Mouse (Mus musculus): ENCODE results near the gene Pcbd2. TPM values are rescaled to one million over a fixed set of nuclear protein-coding genes. Genes with fewer than 3 reads are reported as not detected.
A peak's percentile ranks its signal among the peaks of the same experiment; 100 is the strongest.

Gene Pcbd2
- total RNA-seq, 2 experiments from 2014 or later, result 18.2 to 25.7 TPM

DNA sequence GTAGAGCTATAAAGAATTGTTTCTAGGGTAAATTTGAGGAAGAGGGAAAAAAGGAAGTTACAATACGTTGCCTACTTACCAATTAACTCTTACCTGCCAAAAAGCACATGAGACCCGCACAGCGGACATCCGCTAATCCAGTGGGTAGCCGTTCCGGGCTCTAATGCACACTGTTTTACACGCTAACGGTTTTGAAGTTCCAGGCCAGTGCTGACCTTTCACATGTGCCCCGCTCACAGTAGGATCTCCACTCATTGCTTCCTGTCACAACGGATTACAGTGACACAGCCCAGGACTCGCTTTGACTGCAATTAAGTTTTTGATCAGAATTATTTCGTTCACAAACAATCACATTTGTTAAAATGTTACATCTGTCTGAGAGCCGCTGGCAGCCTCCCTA lies 27.2 kb downstream of the Pcbd2 start:
- no peak for DNase-seq
- TF ChIP-seq CTCF (IDR thresholded peaks at IDR 0.05), result no peak
- intact Hi-C loops (cut with DNase I), result no loop called here
- Histone ChIP-seq H3K27ac (no peak overlapping the region), H3K4me3 (no peak overlapping the region)

DNA sequence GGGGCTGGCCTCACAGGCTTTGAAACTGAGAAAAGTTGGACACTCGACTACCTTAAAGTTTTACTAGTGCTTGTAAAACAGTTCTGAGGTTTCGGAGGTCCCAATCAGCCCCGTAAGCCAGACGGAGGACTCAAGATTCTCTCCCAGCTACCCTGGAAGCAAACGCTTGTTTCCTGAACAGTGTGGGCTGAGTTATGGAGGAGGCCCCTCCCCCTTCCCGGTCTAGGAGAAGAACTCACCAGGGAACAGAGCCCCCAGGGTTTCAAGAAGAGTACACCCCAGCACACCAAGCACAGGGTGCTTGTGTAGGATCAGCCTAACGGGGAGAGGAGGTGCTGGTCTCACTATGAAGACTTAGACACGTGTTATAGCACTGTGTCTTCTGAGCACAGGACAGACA lies 29.6 kb downstream of the Pcbd2 start:
- DNase-seq, result no peak
- TF ChIP-seq CTCF (IDR thresholded peaks at IDR 0.05), result no peak
- Histone ChIP-seq H3K27ac (no peak overlapping the region), H3K4me3 (peak overlapping the region; percentile 21)
- intact Hi-C loops (cut with DNase I), result no loop called here

DNA sequence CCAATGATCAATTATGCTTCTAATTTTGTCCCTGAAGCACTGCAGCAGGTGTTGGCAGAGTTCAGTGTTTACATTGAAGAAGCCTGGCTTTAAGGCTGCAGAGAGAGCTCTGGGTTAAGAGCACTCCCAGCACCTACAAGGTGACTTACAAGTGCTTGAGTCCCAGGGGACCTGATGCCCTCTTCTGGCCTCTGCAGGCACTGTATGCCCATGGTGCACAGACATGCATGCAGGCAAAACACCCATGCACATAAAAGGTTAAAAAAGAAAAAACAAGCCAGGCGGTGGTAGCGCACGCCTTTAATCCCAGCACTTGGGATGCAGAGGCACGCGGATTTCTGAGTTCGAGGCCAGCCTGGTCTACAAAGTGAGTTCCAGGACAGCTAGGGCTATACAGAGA lies 30.5 kb downstream of the Pcbd2 start:
- TF ChIP-seq CTCF (IDR thresholded peaks at IDR 0.05), result no peak
- Histone ChIP-seq H3K27ac (no peak overlapping the region), H3K4me3 (no peak overlapping the region)
- no peak for DNase-seq
- intact Hi-C loops (cut with DNase I), result no loop called here

GRCm38 (mm10) chr13:55760576-55760975 lies 33.4 kb downstream of the Pcbd2 start:
- TF ChIP-seq CTCF (IDR thresholded peaks at IDR 0.05), result no peak
- Histone ChIP-seq H3K4me3 (no peak overlapping the region), H3K27ac (no peak overlapping the region)
- no peak for DNase-seq
- intact Hi-C loops (cut with DNase I), result no loop called here

- intact Hi-C loops (cut with DNase I), result no loop called here
- Histone ChIP-seq H3K4me3 (no peak overlapping the region), H3K27ac (no peak overlapping the region)
- TF ChIP-seq CTCF (IDR thresholded peaks at IDR 0.05), result no peak
- DNase-seq, result no peak
These were observed 34.3 kb downstream of the Pcbd2 start for GRCm38 (mm10) chr13:55761486-55761885.

DNA sequence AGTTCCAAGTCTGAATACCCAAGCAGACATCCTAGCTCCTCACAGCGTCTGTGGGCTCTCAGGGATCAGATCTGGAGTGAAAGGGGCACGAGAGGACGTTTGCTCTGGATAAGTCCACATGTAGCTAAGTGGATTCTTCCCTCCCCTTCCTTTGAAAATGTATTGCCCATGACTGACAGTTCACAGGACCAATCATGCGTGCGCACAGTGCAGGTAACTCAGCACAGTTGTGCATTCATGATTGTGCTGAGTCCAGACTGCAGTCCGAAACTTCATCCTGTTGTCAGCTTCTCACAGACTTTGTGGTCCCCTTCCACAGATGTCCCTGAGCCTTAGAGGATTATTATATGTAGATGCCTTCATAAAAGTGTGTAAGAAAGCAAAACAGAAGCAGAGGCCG lies 47.2 kb downstream of the Pcbd2 start:
- no peak for DNase-seq
- TF ChIP-seq CTCF (IDR thresholded peaks at IDR 0.05), result no peak
- intact Hi-C loops (cut with DNase I), result no loop called here
- Histone ChIP-seq H3K27ac (no peak overlapping the region), H3K4me3 (no peak overlapping the region)

DNA sequence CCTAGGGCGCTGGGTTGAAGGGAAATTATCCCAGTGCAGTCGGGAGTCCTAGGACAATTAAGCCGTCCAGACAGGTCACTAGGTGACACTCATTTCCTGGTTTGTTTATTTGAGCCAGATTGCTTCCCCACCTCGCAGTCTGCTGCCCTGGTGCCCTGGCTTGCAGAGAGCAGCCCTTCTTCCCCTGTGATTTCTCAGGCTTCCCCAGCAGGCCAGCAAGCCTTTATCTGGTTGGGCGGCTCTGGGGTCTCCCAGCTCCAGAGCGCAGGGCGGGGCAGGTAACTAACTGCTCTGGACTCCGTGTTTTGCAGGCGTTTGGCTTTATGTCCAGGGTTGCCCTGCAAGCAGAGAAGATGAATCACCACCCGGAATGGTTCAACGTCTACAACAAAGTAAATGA lies 47.9 kb downstream of the Pcbd2 start:
- H3K4me3 ChIP-seq, result no peak overlapping the region
- no peak overlapping the region for H3K27ac ChIP-seq
- no peak for DNase-seq
- no peak for TF ChIP-seq CTCF (IDR thresholded peaks at IDR 0.05)
- intact Hi-C loops (cut with DNase I), result no loop called here

GRCm38 (mm10) chr13:55784268-55784667 lies 57.1 kb downstream of the Pcbd2 start, which contains the start of gene Catsper3:
Catsper3 (plus strand) TSS chr13:55784568.
- no peak for DNase-seq
- intact Hi-C loops (cut with DNase I), result no loop called here
- H3K4me3 ChIP-seq, result no peak within 1 kb of the TSS
- no peak for TF ChIP-seq CTCF (IDR thresholded peaks at IDR 0.05)
- H3K27ac ChIP-seq, result no peak within 1 kb of the TSS

DNA sequence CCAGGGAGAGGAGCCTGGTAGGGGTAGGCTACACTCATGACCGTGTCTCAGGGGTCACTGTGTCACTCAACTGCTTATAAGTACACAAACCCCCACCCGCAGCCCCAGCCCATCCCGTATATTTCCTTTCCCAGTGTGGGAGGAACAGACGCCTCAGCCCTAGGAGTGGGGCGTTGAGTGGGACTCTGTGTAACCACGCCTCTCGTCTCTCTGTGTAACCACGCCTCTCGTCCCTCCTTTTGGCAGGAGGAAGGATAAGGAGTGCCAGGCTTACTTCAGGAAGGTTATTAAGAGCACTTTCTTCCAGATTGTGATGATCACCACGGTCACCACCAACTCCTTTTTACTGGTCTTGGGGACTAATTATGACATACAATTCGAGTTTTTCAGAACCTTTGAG lies 59.0 kb downstream of the Pcbd2 start:
- no peak overlapping the region for H3K4me3 ChIP-seq
- H3K27ac ChIP-seq, result no peak overlapping the region
- no peak for TF ChIP-seq CTCF (IDR thresholded peaks at IDR 0.05)
- DNase-seq, result no peak
- intact Hi-C loops (cut with DNase I), result no loop called here

DNA sequence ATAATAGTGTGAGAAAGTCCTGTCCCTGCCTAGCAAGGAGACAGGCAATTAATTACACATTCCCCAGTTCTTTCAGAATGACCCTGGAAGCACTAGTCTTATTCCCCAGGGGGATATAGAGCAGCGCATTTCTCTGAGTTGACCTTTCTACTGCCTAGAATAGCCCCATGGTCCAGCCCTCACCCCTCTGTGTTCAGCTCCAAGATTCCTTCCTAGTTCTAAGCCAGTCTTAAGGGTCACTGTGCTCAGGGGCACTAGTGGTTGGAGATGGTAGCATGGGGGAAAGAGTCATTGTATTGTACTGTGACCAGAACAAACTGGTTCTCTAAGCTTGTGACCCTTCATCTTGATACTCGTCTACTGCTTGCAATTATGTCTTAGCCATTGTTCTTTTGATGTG lies 74.1 kb downstream of the Pcbd2 start:
- Histone ChIP-seq H3K27ac (no peak overlapping the region), H3K4me3 (no peak overlapping the region)
- DNase-seq, result no peak
- TF ChIP-seq CTCF (IDR thresholded peaks at IDR 0.05), result no peak
- intact Hi-C loops (cut with DNase I), result no loop called here

- intact Hi-C loops (cut with DNase I), result no loop called here
These were observed 76.8 kb downstream of the Pcbd2 start for GRCm38 (mm10) chr13:55803973-55804372.

DNA sequence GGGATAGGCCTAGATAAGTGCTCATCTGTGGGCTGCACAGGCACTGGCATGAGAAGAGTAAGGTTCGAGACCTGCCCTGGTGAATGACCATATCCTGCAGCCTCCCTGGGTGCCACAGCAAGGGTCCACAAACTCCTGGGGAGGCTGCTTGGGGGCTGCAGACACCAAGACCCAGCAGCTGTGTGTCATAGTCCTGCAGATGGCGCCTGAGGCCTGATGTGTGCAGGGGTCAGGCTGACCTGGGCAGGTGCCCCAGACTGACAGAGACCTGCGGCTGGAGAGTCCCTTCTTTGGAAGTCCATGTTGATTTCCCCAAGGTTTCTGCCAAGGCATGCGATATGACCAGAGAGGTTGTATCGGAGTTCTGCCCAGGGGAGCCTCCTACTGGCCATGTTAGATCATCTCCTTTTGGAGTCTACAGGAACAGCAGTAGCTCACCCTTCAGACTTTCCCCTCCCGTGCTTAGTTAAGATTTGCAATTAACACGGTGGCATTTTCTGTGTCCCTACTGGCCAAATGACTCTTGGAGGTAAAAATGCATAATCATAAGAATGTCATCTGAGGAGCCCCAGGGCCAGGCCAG lies 82.0 kb downstream of the Pcbd2 start:
- Histone ChIP-seq H3K27ac (no peak overlapping the region), H3K4me3 (no peak overlapping the region)
- intact Hi-C loops (cut with DNase I), result no loop called here
- DNase-seq, result no peak
- TF ChIP-seq CTCF (IDR thresholded peaks at IDR 0.05), result peak; percentile 19; the same call in 1 of the 2 replicates

More at GRCm38 (mm10) chr13:55803973-55804372, 76.8 kb downstream of the Pcbd2 start:
- DNase-seq, result no peak
- H3K4me3 ChIP-seq, result no peak overlapping the region
- TF ChIP-seq CTCF (IDR thresholded peaks at IDR 0.05), result no peak
- no peak overlapping the region for H3K27ac ChIP-seq

DNA sequence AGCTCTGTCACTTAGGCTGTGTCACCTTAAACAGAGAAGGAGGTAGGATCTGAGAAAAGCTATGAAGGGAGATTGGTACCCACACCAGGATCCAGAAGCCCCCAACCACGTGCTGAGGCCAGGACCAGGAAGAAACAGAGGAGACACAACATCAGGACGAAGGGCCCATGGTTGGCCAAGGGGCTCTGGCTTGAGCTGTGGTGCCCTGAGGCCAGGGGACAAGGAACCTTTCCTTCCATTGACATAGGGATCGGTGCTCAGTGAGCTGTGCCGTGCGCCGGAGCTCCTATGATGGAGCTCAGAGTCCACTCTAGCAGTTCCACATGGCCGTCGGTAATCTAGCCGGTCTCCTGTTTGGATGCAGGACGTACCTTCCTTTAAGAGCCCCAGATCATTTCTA lies 82.5 kb downstream of the Pcbd2 start:
- Histone ChIP-seq H3K27ac (no peak overlapping the region), H3K4me3 (no peak overlapping the region)
- DNase-seq, result no peak
- intact Hi-C loops (cut with DNase I), result no loop called here
- TF ChIP-seq CTCF (IDR thresholded peaks at IDR 0.05), result no peak

DNA sequence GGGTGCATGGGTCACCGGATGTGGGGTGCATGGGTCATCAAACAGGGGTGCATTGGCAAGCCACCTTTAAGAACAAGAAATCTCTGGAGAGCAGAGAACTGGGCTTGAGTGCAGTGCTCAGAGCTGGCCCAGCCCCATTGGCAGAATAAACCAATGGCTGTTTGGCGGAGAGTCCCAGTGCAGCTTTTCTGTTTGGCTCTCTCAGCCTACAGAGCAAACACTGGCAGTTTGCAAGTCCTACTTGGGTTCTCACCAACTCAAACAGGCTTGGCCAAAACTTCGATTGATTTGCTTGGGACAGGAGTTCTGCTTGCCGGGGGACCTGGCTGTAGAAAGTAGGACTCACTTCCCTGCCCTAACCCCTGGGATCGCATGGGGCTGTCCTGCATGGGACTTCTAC lies 83.8 kb downstream of the Pcbd2 start:
- no peak overlapping the region for H3K4me3 ChIP-seq
- peak; percentile 38 for DNase-seq
- intact Hi-C loops (cut with DNase I), result no loop called here
- TF ChIP-seq CTCF (IDR thresholded peaks at IDR 0.05), result no peak
- H3K27ac ChIP-seq, result no peak overlapping the region

Data from gastrocnemius, adult 2 months (tissue).